Mouse (Mus musculus) kidney, embryonic 14.5 days (tissue): ENCODE results near the gene Gsn. TPM values are rescaled to one million over a fixed set of nuclear protein-coding genes. Genes with fewer than 3 reads are reported as not detected.

ENCODE experiments used
- ATAC-seq: fragments of 200-750 bp; cut with Nextera tagmentation; 2 replicates; pipeline ENCODE4 v1.8.0; 2017; ENCODE audit warnings: moderate number of reproducible peaks, mild to moderate bottlenecking, moderate TSS enrichment, moderate library complexity; ENCODE audit not compliant: low FRiP score, low TSS enrichment
- H3K27ac ChIP-seq: fragments of 300-500 bp; sonication (generic); 2 replicates; pipeline ENCODE4 v1.5.1; 2014; ENCODE audit warnings: low read depth, mild to moderate bottlenecking, low read length, moderate library complexity, mixed read lengths
- H3K27me3 ChIP-seq: fragments of 300-500 bp; sonication (generic); 2 replicates; pipeline ENCODE4 v1.6.1; 2014; ENCODE audit warnings: mild to moderate bottlenecking, low read length; ENCODE audit not compliant: control insufficient read depth, insufficient read depth
- H3K36me3 ChIP-seq: fragments of 300-500 bp; sonication (generic); 2 replicates; pipeline ENCODE4 v1.6.1; 2014; ENCODE audit warnings: low read length, mixed read lengths; ENCODE audit not compliant: control insufficient read depth, insufficient read depth
- H3K4me1 ChIP-seq: fragments of 300-500 bp; sonication (generic); 2 replicates; pipeline ENCODE4 v1.6.1; 2014; ENCODE audit warnings: low read length, mixed read lengths; ENCODE audit not compliant: control insufficient read depth, insufficient read depth
- H3K4me2 ChIP-seq: fragments of 300-500 bp; sonication (generic); replicated peaks from 2 replicates; pipeline ENCODE4 v1.6.1; 2014; ENCODE audit warnings: low read depth, mild to moderate bottlenecking, low read length
- H3K4me3 ChIP-seq: fragments of 300-500 bp; sonication (generic); 2 replicates; pipeline ENCODE4 v1.5.1; 2014; ENCODE audit warnings: mild to moderate bottlenecking, low read length
- H3K9ac ChIP-seq: fragments of 300-500 bp; sonication (generic); 2 replicates; pipeline ENCODE4 v1.6.1; 2014; ENCODE audit warnings: low read depth, mild to moderate bottlenecking, low read length, moderate library complexity
- H3K9me3 ChIP-seq: fragments of 300-500 bp; sonication (generic); 2 replicates; pipeline ENCODE4 v1.6.1; 2016; ENCODE audit warnings: low read length; ENCODE audit not compliant: control insufficient read depth
- WGBS: fragments of 180-500 bp; shearing (Covaris S2); extraction: QIAGEN DNeasy Blood & Tissue Kit; methylation state at CpG from one replicate; pipeline ENCODE4 v1.1.7; 2014; 5-methylcytosine and 5-hydroxymethylcytosine counted together
- polyA plus RNA-seq: library from polyadenylated mRNA; unstranded; fragments of >200 nt; fragmentation: Nextera tagmentation; extraction: Ambion mirVana; gene quantifications from 2 replicates; pipeline ENCODE4 v1.2.1, GENCODE M21; 2014

Gsn gene
- polyA plus RNA-seq, 1 experiment from 2014 or later, result 84.2 TPM

DNA sequence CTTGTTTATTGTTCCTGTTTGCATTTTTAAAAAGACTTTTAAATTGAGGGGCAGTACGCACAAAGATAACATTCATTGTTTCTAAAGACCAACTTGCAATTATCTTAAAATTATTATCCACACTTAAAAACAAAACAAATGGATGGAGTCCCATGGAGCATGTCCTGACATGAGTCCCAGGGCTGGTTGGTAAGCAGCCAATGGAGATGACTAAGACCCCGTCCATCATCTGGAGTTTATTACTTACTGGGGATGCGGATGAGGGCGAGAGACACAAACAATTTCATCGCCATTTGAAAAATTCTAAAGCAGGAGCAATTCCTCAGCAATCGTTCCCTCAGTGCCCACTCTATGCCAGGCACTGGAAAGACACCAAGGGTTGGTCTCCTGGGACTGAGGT lies 21.2 kb upstream of the Gsn start:
- H3K4me3 ChIP-seq, result no peak overlapping the region
- no peaks in the 10 kb centered on the region for H3K9me3 ChIP-seq
- no peak overlapping the region for H3K27ac ChIP-seq
- no peak overlapping the region for H3K4me2 ChIP-seq
- H3K27me3 ChIP-seq, result no peaks in the 10 kb centered on the region
- no peaks in the 10 kb centered on the region for H3K36me3 ChIP-seq
- H3K4me1 ChIP-seq, result 0 out of 2 replicates have a peak, but pooled peaks cover 4% of the 10 kb centered on the region
- H3K9ac ChIP-seq, result no peak overlapping the region
- no peak for ATAC-seq
- WGBS, result 87% methylated on average over 6 of the region's 6 CpGs

DNA sequence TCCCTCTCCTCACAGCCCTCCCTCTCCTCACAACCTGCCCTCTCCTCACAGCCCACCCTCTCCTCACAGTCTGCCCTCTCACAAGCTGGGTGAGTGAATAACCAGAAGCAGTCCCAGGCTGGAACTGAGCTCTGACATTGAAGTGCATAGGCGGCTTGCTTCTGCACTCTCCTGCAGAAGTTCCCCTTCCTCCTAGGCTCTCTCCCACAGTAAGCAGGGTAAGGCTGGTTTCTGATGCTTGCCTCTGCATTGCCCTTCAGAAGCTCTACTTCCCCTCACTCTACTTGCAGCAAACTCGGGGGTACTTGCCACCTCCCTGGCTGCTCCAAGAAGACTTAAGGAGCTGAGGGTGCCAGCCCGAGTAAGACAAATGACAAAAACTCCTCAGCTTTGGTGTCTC lies 11.9 kb upstream of the Gsn start:
- Histone ChIP-seq H3K4me3 (no peak overlapping the region), H3K9me3 (no peaks in the 10 kb centered on the region), H3K27ac (no peak overlapping the region), H3K4me2 (no peak overlapping the region), H3K9ac (no peak overlapping the region), H3K36me3 (no peaks in the 10 kb centered on the region), H3K27me3 (no peaks in the 10 kb centered on the region), H3K4me1 (0 out of 2 replicates have a peak, but pooled peaks cover 4% of the 10 kb centered on the region)
- 67% methylated on average over 3 of the region's 3 CpGs for WGBS
- ATAC-seq, result no peak

DNA sequence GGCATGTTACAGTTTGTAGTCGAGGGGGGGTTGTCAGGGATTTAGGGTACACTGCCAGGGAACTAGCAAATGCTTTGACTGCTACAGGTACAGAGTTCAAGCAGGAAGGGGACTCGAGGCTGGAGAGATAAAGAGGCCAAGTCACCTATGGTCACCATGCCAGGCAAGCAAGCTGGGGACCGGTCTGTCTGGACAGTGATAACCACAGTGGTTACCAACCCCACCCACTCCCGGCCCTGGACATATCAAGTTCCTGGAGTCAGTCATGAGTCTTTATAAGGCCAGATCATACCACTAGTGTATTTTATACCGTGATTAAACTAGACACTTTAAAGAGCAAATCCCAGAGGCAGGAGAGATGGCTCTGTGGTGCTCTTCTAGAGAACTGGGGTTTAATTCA lies 8.4 kb upstream of the Gsn start:
- ATAC-seq, result 0 out of 2 replicates have a peak, but pooled peaks have one; percentile 32
- 61% methylated on average over 5 of the region's 5 CpGs for WGBS
- Histone ChIP-seq H3K9ac (no peak overlapping the region), H3K9me3 (no peaks in the 10 kb centered on the region), H3K27ac (no peak overlapping the region), H3K4me1 (0 out of 2 replicates have a peak, but pooled peaks cover 4% of the 10 kb centered on the region), H3K36me3 (no peaks in the 10 kb centered on the region), H3K4me2 (no peak overlapping the region), H3K27me3 (no peaks in the 10 kb centered on the region), H3K4me3 (no peak overlapping the region)

DNA sequence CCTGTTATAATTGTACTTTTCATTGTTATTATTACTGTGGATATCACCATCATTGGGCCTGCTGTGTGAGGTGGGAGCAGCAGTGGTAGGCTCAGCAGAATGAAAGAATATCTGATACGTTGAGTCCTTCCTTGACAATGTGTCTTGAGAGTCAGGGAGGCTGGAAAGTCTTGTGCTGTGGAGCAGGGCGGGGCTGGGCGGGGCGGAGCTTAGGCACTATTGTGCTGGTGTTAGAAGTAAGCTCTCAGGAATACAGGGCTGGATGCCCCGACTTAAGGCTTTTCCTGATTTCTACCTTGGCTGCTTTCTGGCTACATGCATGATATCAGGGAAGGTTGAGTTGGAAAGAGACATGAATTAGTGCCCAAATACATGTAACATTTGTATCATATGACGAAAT lies 3.4 kb upstream of the Gsn start:
- Histone ChIP-seq H3K9ac (no peak overlapping the region), H3K4me2 (no peak overlapping the region), H3K4me1 (no peaks in the 10 kb centered on the region; the same call in 1 of the 2 replicates), H3K4me3 (no peak overlapping the region), H3K36me3 (no peaks in the 10 kb centered on the region), H3K27ac (no peak overlapping the region), H3K9me3 (no peaks in the 10 kb centered on the region), H3K27me3 (no peaks in the 10 kb centered on the region)
- WGBS, result 37% methylated on average over 6 of the region's 6 CpGs
- ATAC-seq, result no peak

DNA sequence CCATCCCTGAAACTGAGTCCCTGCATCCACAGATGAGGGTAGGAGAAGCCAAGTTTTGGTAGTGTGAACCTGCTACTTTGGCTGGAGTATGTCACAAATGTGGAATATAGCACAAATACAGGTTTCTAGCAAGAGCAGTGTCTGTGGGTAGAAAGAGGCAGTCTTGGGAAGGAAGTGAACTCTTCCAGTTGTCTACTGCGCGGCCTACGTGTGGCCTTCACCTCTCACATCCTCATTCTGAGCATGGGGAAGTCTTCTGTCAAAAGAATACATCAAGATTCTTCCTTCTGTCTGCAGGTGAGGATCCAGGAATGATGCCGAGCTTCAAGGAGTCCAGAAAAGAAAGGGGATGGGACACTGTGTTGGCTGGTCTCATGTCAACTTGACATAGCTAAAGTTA lies 2.4 kb upstream of the Gsn start:
- Histone ChIP-seq H3K4me1 (peaks cover under 1% of the 10 kb centered on the region), H3K9ac (no peak overlapping the region), H3K27me3 (no peaks in the 10 kb centered on the region), H3K4me3 (no peak overlapping the region), H3K36me3 (no peaks in the 10 kb centered on the region), H3K4me2 (no peak overlapping the region), H3K9me3 (no peaks in the 10 kb centered on the region), H3K27ac (no peak overlapping the region)
- ATAC-seq, result no peak
- 91% methylated on average over 4 of the region's 4 CpGs for WGBS

DNA sequence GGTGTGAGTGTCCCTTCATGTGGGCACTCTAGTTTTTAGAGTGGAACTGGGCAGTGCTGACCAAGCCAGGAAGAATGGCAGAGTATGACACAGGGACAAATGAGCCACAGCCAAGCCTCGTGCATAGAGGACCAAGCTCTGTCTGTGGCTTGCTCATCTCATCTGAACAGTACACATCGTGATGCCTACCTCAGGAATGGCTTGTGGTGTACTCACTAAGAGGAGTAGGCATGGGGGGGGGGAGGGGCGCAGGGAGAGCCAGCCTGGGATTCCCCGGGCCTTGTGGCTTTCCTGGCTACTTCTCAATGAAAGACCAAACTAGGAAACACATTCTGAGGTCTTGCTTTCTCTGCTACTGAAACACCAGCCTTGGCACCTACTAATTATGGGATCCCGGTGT lies 1.2 kb upstream of the Gsn start:
- Histone ChIP-seq H3K4me2 (no peak overlapping the region), H3K4me1 (peaks cover 13% of the 10 kb centered on the region), H3K36me3 (no peaks in the 10 kb centered on the region), H3K9ac (no peak overlapping the region), H3K27me3 (no peaks in the 10 kb centered on the region), H3K9me3 (no peaks in the 10 kb centered on the region), H3K27ac (no peak overlapping the region), H3K4me3 (no peak overlapping the region)
- 75% methylated on average over 5 of the region's 5 CpGs for WGBS
- ATAC-seq, result no peak

DNA sequence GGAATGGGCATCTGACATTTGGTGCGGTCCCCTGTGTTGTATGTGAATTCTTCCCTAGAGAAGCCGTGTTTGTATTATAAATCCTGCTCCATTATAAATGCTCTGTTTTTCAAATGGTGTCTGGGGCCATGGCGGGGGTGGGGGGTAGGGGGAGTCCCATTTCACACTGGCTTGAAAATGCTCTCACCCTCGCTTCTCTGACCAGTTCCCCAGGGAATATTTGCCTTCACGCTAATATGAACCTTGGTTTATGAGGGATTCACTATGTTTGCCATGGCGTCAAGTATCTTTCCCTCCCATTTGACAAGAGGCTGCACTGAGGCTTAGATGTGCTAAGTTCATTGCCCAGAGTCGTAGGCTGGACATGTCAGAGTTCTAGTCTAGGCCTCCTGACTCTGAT lies 718 bp upstream of the Gsn start:
- Histone ChIP-seq H3K4me2 (no peak overlapping the region), H3K27ac (no peak overlapping the region), H3K36me3 (no peaks in the 10 kb centered on the region), H3K9me3 (no peaks in the 10 kb centered on the region), H3K27me3 (no peaks in the 10 kb centered on the region), H3K4me1 (peaks cover 14% of the 10 kb centered on the region), H3K9ac (no peak overlapping the region), H3K4me3 (no peak overlapping the region)
- no peak for ATAC-seq
- WGBS, result 75% methylated on average over 7 of the region's 7 CpGs

DNA sequence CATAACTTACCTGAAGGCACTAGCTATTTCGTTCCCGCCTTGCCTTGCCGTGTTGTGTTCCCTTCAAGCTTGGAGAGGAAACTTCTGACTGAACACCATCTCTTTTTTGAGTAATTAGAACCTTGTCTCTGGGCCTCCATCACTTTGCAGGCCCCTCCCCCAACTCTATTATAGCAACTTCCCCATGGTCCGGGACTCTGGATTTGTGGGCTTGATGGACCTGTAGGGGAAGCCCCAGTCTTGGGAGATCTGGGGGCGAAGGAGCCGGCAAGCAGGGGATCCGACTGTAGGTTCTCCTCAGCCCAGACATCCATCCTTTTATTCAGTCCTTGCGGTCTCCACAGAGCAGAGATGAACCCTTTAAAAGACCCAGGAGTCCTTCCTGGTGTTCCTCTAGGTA lies 752 bp downstream of the Gsn start:
- peak overlapping the region; percentile 71 for H3K4me2 ChIP-seq
- peak overlapping the region; percentile 44 for H3K9ac ChIP-seq
- H3K27me3 ChIP-seq, result no peaks in the 10 kb centered on the region
- H3K36me3 ChIP-seq, result no peaks in the 10 kb centered on the region
- no peak for ATAC-seq
- WGBS, result 41% methylated on average over 8 of the region's 8 CpGs
- H3K9me3 ChIP-seq, result no peaks in the 10 kb centered on the region
- peaks cover 14% of the 10 kb centered on the region for H3K4me1 ChIP-seq
- peak overlapping the region; percentile 47 for H3K4me3 ChIP-seq
- H3K27ac ChIP-seq, result no peak overlapping the region

DNA sequence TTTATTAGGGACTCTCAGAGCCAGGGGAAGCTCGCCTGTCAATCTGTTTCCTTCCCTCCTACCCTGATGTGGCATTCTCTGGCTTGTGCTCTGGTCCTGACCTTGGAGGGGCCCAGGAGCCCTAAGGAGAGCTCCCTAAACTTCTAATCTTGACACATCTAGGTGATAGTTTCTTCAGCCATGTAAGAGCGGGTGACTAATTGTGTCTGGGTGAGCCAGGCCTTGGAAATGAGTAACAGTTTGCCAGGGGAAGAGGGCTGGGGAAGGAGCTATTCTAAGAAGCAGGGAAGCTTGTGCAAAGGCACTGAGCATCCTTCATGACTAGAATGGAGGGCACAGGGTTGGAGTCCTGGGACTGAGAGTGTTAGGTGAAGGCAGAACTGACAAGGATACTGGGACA lies 1.7 kb downstream of the Gsn start:
- H3K27ac ChIP-seq, result no peak overlapping the region
- no peak overlapping the region; the same call in 1 of the 2 replicates for H3K4me2 ChIP-seq
- no peaks in the 10 kb centered on the region for H3K36me3 ChIP-seq
- H3K4me3 ChIP-seq, result no peak overlapping the region
- H3K27me3 ChIP-seq, result no peaks in the 10 kb centered on the region
- no peak for ATAC-seq
- no peaks in the 10 kb centered on the region for H3K9me3 ChIP-seq
- H3K4me1 ChIP-seq, result peaks cover 14% of the 10 kb centered on the region
- 77% methylated on average over 2 of the region's 2 CpGs for WGBS
- no peak overlapping the region for H3K9ac ChIP-seq
